Mouse (Mus musculus): ENCODE measurements around the gene Daam2.

GRCm38 (mm10) chr17:49456334-49456733, 107.8 kb downstream of the Daam2 start:
- TF ChIP-seq POLR2A (IDR thresholded peaks at IDR 0.05; ENCODE audit: insufficient read length, low read depth) (no peak), MAX (IDR thresholded peaks at IDR 0.05; ENCODE audit: low read depth) (no peak)
